Mouse (Mus musculus) neural tube, embryonic 15.5 days (tissue): ENCODE measurements around the gene Mycn. TPM values are rescaled to one million over a fixed set of nuclear protein-coding genes. Genes with fewer than 3 reads are reported as not detected.

Experiments used
- ATAC-seq: fragments of 200-750 bp; cut with Nextera tagmentation; 2 replicates; pipeline ENCODE4 v1.8.0; 2017; ENCODE audit warnings: mild to moderate bottlenecking, moderate TSS enrichment, moderate library complexity; ENCODE audit not compliant: low FRiP score
- H3K27ac ChIP-seq: fragments of 300-500 bp; sonication (generic); replicated peaks from 2 replicates; pipeline ENCODE4 v1.5.1; 2015; ENCODE audit warnings: mild to moderate bottlenecking, inconsistent platforms
- H3K27me3 ChIP-seq: fragments of 300-500 bp; sonication (generic); replicated peaks from 2 replicates; pipeline ENCODE4 v1.6.1; 2015; ENCODE audit warnings: inconsistent platforms
- H3K36me3 ChIP-seq: fragments of 300-500 bp; sonication (generic); 2 replicates; pipeline ENCODE4 v1.6.1; 2015; ENCODE audit warnings: inconsistent platforms
- H3K4me1 ChIP-seq: fragments of 300-500 bp; sonication (generic); 2 replicates; pipeline ENCODE4 v1.6.1; 2015; ENCODE audit warnings: inconsistent platforms
- H3K4me2 ChIP-seq: fragments of 300-500 bp; sonication (generic); 2 replicates; pipeline ENCODE4 v1.6.1; 2015; ENCODE audit warnings: inconsistent platforms, mild to moderate bottlenecking, moderate library complexity
- H3K4me3 ChIP-seq: fragments of 300-500 bp; sonication (generic); replicated peaks from 2 replicates; pipeline ENCODE4 v1.5.1; 2015; ENCODE audit warnings: mild to moderate bottlenecking, inconsistent platforms
- H3K9ac ChIP-seq: fragments of 300-500 bp; sonication (generic); replicated peaks from 2 replicates; pipeline ENCODE4 v1.6.1; 2015; ENCODE audit warnings: mild to moderate bottlenecking, inconsistent platforms
- H3K9me3 ChIP-seq: fragments of 300-500 bp; sonication (generic); replicated peaks from 2 replicates; pipeline ENCODE4 v1.6.1; 2016; ENCODE audit warnings: inconsistent platforms
- WGBS: fragments of 180-500 bp; shearing (Covaris S2); methylation state at CpG from one replicate; pipeline ENCODE4 v1.1.7; 2015; ENCODE audit warnings: mixed read lengths; 5-methylcytosine and 5-hydroxymethylcytosine counted together
- polyA plus RNA-seq: library from polyadenylated mRNA; unstranded; fragments of >200 nt; fragmentation: Nextera tagmentation; extraction: Ambion mirVana; gene quantifications from 2 replicates; pipeline ENCODE4 v1.2.1, GENCODE M21; 2015

Mycn gene
- polyA plus RNA-seq, 1 experiment from 2014 or later = 43.2 TPM

- Histone ChIP-seq H3K9me3 (no peaks in the 10 kb centered on the region), H3K27ac (no peak overlapping the region), H3K36me3 (no peaks in the 10 kb centered on the region), H3K4me3 (no peak overlapping the region), H3K4me1 (no peaks in the 10 kb centered on the region), H3K4me2 (no peak overlapping the region), H3K9ac (no peak overlapping the region), H3K27me3 (no peaks in the 10 kb centered on the region)
- no peak for ATAC-seq
- WGBS = 35% methylated on average over 12 of the region's 12 CpGs
These were observed 21.3 kb downstream of the Mycn start for GRCm38 (mm10) chr12:12920166-12921157.

- Histone ChIP-seq H3K4me3 (no peak overlapping the region), H3K4me1 (no peaks in the 10 kb centered on the region), H3K27me3 (no peaks in the 10 kb centered on the region), H3K9me3 (no peaks in the 10 kb centered on the region), H3K4me2 (no peak overlapping the region), H3K27ac (no peak overlapping the region), H3K36me3 (no peaks in the 10 kb centered on the region), H3K9ac (no peak overlapping the region)
- 38% methylated on average over 9 of the region's 9 CpGs for WGBS
- no peak for ATAC-seq
These were observed 25.4 kb downstream of the Mycn start for GRCm38 (mm10) chr12:12916298-12916697.

- WGBS = 85% methylated on average over 11 of the region's 11 CpGs
These were observed 31.2 kb downstream of the Mycn start for GRCm38 (mm10) chr12:12910356-12910979.

GRCm38 (mm10) chr12:12909631-12910277 lies 32.0 kb downstream of the Mycn start:
- 46% methylated on average over 16 of the region's 16 CpGs for WGBS
- H3K27ac ChIP-seq = no peak overlapping the region

More at GRCm38 (mm10) chr12:12910356-12910979, 31.2 kb downstream of the Mycn start:
- no peaks in the 10 kb centered on the region for H3K36me3 ChIP-seq
- no peak for ATAC-seq
- no peaks in the 10 kb centered on the region for H3K9me3 ChIP-seq
- no peak overlapping the region for H3K27ac ChIP-seq
- no peak overlapping the region for H3K4me3 ChIP-seq
- H3K4me1 ChIP-seq = peaks cover 12% of the 10 kb centered on the region
- H3K27me3 ChIP-seq = no peaks in the 10 kb centered on the region
- H3K4me2 ChIP-seq = no peak overlapping the region
- H3K9ac ChIP-seq = no peak overlapping the region

GRCm38 (mm10) chr12:12906771-12907170 lies 34.9 kb downstream of the Mycn start:
- Histone ChIP-seq H3K4me3 (no peak overlapping the region), H3K27ac (no peak overlapping the region), H3K4me2 (no peak overlapping the region), H3K27me3 (no peaks in the 10 kb centered on the region), H3K9ac (no peak overlapping the region), H3K9me3 (no peaks in the 10 kb centered on the region), H3K4me1 (peaks cover 28% of the 10 kb centered on the region), H3K36me3 (no peaks in the 10 kb centered on the region)
- 32% methylated on average over 6 of the region's 6 CpGs for WGBS
- ATAC-seq = no peak

More at GRCm38 (mm10) chr12:12909631-12910277, 32.0 kb downstream of the Mycn start:
- peaks cover 19% of the 10 kb centered on the region for H3K4me1 ChIP-seq
- no peaks in the 10 kb centered on the region for H3K27me3 ChIP-seq
- no peak overlapping the region for H3K9ac ChIP-seq
- no peak for ATAC-seq
- no peak overlapping the region for H3K4me2 ChIP-seq
- H3K9me3 ChIP-seq = no peaks in the 10 kb centered on the region
- H3K36me3 ChIP-seq = no peaks in the 10 kb centered on the region
- no peak overlapping the region for H3K4me3 ChIP-seq

- Histone ChIP-seq H3K27me3 (no peaks in the 10 kb centered on the region), H3K4me3 (no peak overlapping the region), H3K27ac (no peak overlapping the region), H3K4me1 (peaks cover 28% of the 10 kb centered on the region), H3K4me2 (no peak overlapping the region), H3K9ac (no peak overlapping the region), H3K9me3 (no peaks in the 10 kb centered on the region), H3K36me3 (no peaks in the 10 kb centered on the region)
- no peak for ATAC-seq
- 53% methylated on average over 8 of the region's 8 CpGs for WGBS
These were observed 35.4 kb downstream of the Mycn start for GRCm38 (mm10) chr12:12906321-12906720.

- Histone ChIP-seq H3K4me3 (no peak overlapping the region), H3K9ac (no peak overlapping the region), H3K9me3 (no peaks in the 10 kb centered on the region), H3K27ac (peak overlapping the region; percentile 74), H3K4me1 (peaks cover 28% of the 10 kb centered on the region), H3K4me2 (peak overlapping the region; percentile 48), H3K36me3 (no peaks in the 10 kb centered on the region), H3K27me3 (no peaks in the 10 kb centered on the region)
- 29% methylated on average over 6 of the region's 6 CpGs for WGBS
- ATAC-seq = peak; percentile 16; the same call in 1 of the 2 replicates
These were observed 36.6 kb downstream of the Mycn start for GRCm38 (mm10) chr12:12905117-12905516.

- WGBS = 5% methylated on average over 23 of the region's 23 CpGs
- H3K36me3 ChIP-seq = no peaks in the 10 kb centered on the region
- H3K27me3 ChIP-seq = no peaks in the 10 kb centered on the region
- H3K4me3 ChIP-seq = 0 out of 2 replicates have a peak overlapping the region, but pooled peaks have one; percentile 18
- no peaks in the 10 kb centered on the region for H3K9me3 ChIP-seq
- peak overlapping the region; percentile 74 for H3K27ac ChIP-seq
- peaks cover 26% of the 10 kb centered on the region for H3K4me1 ChIP-seq
- peak; percentile 96 for ATAC-seq
- H3K4me2 ChIP-seq = peak overlapping the region; percentile 48
- 0 out of 2 replicates have a peak overlapping the region, but pooled peaks have one; percentile 26 for H3K9ac ChIP-seq
These were observed 37.2 kb downstream of the Mycn start for GRCm38 (mm10) chr12:12904512-12904953.

- Histone ChIP-seq H3K36me3 (no peaks in the 10 kb centered on the region), H3K27ac (peak overlapping the region; percentile 74), H3K4me1 (peaks cover 25% of the 10 kb centered on the region), H3K4me3 (no peak overlapping the region), H3K27me3 (no peaks in the 10 kb centered on the region), H3K4me2 (peak overlapping the region; percentile 48), H3K9ac (0 out of 2 replicates have a peak overlapping the region, but pooled peaks have one; percentile 26), H3K9me3 (no peaks in the 10 kb centered on the region)
- ATAC-seq = peak; percentile 16
- 8% methylated on average over 1 of the region's 1 CpGs for WGBS
These were observed 37.6 kb downstream of the Mycn start for GRCm38 (mm10) chr12:12904086-12904485.

- 96% methylated on average over 1 of the region's 1 CpGs for WGBS
- ATAC-seq = no peak
These were observed 39.3 kb downstream of the Mycn start for GRCm38 (mm10) chr12:12902403-12902802.

GRCm38 (mm10) chr12:12898356-12899126 lies 43.2 kb downstream of the Mycn start:
- Histone ChIP-seq H3K4me3 (no peak overlapping the region), H3K9me3 (no peaks in the 10 kb centered on the region), H3K27me3 (no peaks in the 10 kb centered on the region), H3K27ac (no peak overlapping the region), H3K4me2 (no peak overlapping the region), H3K36me3 (no peaks in the 10 kb centered on the region), H3K9ac (no peak overlapping the region), H3K4me1 (no peaks in the 10 kb centered on the region)
- whole genome bisulfite sequencing = 52% methylated on average over 2 of the region's 2 CpGs
- ATAC-seq = no peak

More at GRCm38 (mm10) chr12:12902403-12902802, 39.3 kb downstream of the Mycn start:
- peaks cover 25% of the 10 kb centered on the region for H3K4me1 ChIP-seq
- H3K4me3 ChIP-seq = no peak overlapping the region
- H3K4me2 ChIP-seq = no peak overlapping the region
- H3K9ac ChIP-seq = no peak overlapping the region
- H3K27me3 ChIP-seq = no peaks in the 10 kb centered on the region
- no peaks in the 10 kb centered on the region for H3K36me3 ChIP-seq
- H3K9me3 ChIP-seq = no peaks in the 10 kb centered on the region
- no peak overlapping the region for H3K27ac ChIP-seq
